Mouse (Mus musculus): Measurements from ENCODE around the gene Taar8c.
A peak's percentile ranks its signal among the peaks of the same experiment; 100 is the strongest.
"Not testable (repeated sequence)": the region's sequence is repeated elsewhere in the genome, so short reads cannot be mapped to it uniquely, and the experiment has no call there.

Gene Taar8c

DNA sequence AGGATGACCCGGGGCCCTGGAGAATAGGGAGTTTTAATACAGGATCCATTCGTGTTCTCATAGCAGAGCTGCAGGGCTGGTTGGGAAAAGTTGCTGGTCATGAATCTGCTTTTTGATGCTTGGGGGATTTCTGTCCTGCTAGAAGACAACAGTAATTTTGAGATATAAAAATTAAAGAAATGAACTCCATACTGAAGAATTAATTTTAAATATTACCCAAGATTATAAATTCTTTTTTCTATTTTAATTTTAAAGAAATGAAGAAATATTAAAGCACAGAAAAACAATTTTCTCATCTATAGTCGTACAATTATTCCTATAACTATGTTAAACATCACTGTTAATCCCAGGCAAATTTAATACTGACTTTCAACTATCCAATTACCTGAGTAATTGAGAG, at the start of gene Taar8c:
Gene Taar8c, minus strand, starts transcription at position 101 of the 400 bp plus-strand sequence.
- not testable (repeated sequence) for DNase-seq (ENCODE audit: low spot score in 2 of 2)

DNA sequence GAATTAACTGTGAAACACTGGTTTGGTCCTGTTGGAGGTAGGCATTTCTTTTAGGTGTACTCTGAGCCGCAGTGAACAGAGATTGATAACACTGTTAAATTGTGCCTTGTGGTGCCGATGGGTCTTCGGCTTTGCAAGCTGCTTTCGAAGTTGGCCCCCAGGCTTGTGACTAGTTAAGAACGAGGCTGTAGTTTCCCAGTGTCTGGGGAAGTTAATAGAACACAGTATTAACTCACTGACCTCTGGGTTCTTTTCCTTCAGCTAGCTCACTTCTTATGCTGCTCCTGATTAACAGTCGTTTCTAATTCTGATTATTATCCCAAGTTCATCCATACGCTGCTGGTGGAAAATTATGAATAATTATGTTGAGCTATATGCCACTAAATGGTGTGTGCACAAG, 48.4 kb upstream of the Taar8c start:
- DNase-seq (ENCODE audit: low spot score in 2 of 2), result no peak

DNA sequence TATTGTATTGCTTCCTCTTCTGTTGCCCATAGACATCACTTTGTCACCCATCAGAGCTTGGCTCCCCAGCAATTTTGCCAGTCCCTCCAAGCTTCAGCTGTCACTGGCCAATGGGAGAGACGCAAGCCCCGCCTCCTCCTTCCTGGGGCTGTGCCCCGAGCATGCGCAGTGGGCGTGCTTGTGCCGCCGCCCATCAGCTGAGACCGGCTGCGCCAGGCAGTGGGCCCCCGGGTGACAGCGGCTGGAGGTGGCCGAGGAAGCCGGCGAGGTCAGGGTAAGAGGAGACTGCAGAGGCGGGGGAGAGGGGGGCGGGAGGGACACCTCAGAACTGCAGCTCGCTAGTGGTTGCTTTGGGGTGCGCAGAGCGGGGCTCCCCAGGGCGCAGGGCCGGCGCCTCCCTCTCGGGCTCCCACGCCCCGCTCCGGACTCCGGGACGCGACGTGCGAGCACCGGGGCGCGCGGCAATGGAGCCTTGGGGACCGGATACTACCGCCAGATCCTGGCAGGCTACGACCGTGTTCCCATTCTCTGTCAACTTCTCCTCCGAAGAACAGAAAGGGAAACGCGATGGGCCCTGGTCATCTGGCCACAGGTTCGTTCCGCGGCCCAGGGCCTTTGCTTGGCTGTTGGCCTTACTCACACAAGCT, 47.5 kb upstream of the Taar8c start, which contains the start of gene Stx7:
Gene Stx7, plus strand, starts transcription at position 168 of the 647 bp plus-strand sequence.
- peak; percentile 83 to 91 for DNase-seq (ENCODE audit: low spot score in 2 of 2)

DNA sequence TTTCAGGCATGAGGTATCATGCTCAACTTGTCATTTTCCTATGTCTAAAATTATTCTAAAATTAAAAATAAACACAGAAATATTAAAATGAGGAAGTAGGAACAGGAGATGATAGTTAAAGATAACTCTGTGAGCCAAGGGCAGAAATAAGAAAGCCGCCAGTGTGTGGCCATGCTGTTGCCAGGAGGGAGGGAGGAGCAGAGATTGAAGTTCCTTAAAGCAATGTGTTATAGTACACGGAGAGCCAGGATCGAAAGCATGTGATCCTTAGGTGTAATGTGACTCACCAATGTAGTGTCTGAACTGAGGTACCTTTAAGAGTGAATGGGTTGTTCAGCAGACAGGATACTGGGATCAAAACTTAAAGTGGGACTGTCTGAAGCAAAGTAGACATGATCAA, 41.0 kb upstream of the Taar8c start:
- DNase-seq (ENCODE audit: low spot score in 2 of 2), result no peak

DNA sequence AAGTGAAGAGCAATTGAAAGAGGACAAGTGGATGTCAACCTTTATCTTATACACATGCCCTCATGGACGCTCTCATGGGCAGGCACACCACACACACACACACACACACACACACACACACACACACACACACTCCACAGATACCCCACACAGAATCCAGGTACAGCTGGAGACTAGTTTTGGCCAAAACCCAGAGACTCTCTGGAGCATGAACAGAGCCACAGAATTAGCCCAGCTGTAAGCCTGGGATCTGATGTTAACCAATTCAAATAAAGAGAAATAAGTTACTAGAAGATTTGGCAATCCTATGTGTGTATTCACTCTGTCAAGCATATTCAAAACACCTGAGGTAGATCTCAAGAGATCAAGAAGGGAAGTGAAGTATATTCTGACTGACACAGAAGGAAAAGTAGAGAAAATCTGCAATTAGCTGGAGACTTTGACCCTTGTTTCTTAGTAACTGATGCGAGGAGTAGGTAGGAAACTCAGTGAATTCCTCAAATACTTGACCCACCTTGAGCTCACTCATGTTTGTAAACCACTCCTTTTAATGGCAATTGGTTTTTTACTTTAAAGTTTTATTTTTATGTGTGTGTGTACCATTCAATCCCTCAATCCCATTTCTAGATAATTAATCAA, 37.0 kb upstream of the Taar8c start:
- DNase-seq (ENCODE audit: low spot score in 2 of 2), result no peak

DNA sequence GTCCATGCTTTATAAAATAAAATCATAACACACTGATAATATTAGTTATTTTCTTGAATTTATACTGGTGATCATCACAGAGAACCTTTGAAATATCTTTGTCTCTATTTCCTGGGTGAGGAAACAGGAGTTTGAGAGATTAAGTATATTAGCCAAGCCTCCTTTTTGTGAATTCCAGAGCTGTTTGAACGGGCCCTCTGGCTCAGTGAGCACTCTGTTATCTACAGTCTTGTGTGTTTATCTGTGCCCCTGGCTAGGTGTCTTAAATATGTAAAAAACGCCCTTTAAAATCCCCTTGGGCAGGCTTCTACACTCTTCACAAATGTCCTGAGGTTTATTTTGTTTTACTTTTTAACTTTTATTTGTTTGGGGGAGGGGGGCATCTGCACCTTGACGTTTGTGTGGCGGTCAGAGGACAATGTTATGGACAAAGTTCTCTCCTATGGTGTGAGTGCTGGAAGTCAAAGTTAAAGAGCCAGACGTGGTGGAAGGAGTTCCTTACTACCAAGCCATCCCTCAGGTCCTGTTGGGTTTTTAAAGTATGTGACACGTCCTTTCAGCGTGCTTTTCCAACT, 32.4 kb upstream of the Taar8c start:
- DNase-seq (ENCODE audit: low spot score in 2 of 2), result no peak

DNA sequence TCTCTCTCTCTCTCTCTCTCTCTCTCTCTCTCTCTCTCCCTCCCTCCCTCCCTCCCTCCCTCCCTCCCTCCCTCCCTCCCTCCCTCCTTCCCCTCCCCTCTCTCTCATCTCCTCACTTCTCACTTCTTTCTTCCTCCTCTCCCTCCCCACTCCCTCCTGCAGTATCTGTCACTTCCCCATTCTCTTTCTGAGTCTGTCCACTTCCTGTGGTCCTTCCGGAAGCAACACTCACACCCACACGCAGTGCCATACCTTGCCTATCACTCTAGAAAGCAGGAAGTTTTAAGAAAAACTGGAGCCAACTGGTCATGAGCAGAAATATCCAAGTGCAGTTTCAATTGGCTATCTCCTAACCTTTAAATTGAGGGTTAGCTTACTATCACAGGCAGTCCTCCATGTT, 31.4 kb upstream of the Taar8c start:
- no peak for DNase-seq (ENCODE audit: low spot score in 2 of 2)

DNA sequence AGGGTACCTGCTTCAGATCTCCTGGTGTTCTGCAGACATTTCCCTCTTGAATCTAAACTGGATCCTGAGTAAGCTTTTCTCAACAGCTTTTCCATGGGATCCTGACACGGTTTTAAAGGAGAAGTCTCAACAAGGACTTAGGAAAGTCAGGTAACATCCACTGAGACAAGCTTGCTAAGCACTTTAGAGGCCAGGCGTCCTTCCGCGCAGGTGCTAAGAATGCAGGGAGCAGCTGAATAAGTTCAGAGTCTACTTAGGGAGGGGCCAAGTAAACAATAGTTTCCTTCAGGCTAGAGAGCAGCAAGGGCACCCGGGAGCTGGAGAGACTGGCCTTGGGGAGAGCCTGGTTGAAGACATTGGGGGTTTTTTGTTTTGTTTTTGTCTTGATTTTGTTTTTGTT, 30.6 kb upstream of the Taar8c start:
- peak; percentile 7 to 10 for DNase-seq (ENCODE audit: low spot score in 2 of 2)

DNA sequence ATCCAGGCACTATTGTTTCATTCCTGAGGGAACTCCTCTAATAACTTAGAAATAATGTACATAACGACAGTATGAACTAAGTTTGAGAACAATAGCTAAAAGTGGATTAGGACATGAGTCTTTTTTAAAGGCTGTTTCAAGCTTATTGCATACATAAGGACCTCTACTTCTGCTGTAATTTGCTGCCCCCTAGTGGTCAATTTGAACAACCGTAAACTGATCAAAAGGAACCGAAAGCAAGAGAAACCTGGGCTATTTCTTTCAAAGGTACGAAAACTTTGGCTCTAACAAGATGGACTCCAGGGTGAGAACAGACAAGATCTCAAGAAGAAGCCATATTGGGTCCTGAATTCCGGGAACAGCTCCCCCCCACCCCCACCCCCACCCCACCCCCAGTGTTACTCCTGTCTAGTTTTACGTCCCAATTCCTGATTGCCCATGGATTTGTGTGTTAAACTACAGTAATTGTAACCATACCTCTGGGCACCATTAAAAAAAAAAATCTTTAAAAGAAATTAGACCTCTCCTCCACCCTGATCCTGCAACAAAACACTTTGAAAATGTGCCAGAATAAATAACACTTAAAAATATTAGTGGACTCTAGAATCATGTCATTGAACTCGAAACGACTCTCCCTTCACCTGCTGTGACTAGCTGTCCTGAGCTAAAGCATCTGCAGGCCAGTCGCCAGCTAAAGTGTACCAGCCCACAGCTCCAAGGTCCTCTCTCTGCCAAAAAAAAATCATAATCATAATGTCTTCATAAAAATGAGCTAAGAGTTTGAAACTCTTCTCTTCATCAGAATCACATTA, 29.9 kb upstream of the Taar8c start:
- DNase-seq (ENCODE audit: low spot score in 2 of 2), result peak; percentile 30 to 32

DNA sequence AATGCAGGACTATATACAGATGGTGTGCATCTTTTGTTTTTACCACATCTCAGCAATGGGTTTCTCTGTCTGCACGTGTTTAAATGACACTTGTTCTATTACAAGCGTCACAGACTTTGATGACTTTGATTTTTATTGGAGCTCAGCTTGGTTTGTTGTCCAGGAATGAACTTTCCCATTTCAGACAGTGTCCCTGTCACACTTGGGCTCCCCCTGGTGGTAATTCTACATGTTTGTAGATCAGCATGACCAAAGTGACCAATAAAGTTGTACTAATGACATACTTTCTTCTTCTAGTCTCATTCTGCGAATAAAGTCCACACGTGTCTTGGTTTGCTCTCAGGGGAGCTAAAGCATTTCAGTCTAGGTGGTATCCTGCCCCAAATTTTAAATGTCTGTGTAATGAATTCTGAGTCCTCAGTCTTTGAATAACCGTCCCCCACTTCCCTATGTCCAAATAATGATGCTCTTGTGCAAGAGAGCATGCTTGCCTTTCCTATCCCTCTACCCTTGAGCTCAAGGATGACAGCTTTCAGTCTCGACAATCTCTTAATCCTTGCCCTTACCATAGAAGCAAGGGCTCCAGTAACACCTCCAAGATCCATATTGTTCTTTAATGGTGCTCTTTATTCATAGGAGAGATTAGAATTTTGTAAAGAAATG, 9.5 kb upstream of the Taar8c start:
- peak in 1 of 2 experiments; percentile 9 for DNase-seq (ENCODE audit: low spot score in 2 of 2)

DNA sequence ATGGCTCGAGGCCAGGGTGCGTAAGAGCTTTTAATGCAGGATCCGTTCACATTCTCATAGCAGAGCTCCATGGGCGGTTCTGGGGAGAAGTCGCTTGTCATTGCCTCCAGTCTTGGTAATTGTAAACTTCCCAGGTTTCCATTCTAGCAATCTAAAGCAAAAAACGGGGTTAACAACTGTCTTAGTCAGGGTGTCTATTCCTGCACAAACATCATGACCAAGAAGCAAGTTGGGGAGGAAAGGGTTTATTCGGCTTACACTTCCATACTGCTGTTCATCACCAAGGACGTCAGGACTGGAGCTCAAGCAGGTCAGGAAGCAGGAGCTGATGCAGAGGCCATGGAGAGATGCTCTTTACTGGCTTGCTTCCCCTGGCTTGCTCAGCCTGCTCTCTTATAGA, 7.7 kb upstream of the Taar8c start, which contains the start of gene Taar9:
Gene Taar9, minus strand, starts transcription at position 101 of the 400 bp plus-strand sequence.
- not testable (repeated sequence) for DNase-seq (ENCODE audit: low spot score in 2 of 2)

DNA sequence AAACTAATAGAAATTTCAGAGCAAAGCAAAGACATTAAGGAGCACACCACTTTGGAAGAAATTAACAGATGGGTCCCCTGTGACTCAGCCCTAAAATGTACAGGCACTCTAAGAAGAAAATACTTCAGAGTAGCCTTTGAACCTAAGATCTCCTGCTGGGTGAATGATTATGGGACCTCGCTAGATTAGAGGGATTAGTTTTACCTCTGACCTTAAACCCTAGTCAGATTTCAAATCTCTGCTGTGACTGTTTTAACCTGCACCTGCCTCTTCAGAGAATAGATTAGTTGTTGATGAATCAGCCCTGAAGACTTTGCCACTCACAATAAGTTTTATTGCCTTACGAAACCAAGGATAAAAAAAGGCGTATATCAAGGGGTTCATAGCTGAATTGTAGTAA, 6.5 kb upstream of the Taar8c start:
- no peak for DNase-seq (ENCODE audit: low spot score in 2 of 2)

DNA sequence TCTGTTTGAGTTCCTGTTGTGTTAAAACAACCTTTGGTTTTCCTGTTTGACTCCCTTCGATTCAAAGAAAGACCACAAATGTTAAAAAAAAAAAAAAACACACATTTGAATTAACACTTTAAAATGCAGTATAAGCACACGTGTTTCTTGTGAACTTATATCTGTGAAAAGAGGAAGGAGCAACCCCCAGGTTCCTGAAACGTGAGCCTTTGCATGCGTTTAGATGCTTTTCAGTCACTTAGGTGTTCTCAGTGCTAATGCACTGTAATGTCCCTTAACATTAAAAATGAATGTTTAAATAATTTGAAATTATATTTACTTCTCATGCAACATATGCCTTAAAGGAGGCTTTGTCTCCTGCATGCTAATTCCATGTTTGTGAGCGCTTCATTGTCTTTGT, 6.0 kb upstream of the Taar8c start:
- DNase-seq (ENCODE audit: low spot score in 2 of 2), result no peak

DNA sequence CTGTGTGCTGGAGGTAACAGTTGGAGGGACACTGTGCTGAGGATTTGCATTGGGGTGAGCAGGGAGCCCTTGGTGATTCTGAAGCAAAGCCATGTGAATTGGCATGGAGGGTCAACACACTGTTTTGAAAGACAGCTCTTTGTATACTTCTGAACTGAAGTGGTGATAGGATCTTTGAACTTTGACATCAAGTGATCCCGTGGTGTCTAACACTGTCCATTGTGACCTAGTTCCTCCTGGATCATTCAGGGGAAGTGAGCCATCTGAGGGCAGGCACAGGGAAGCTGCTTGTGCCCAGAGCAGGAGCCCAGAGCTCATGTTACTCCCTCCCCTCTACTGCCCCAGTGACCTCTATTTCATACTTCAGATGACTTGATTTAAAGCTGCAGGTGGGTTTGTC, 1.6 kb upstream of the Taar8c start:
- DNase-seq (ENCODE audit: low spot score in 2 of 2), result not testable (repeated sequence)

DNA sequence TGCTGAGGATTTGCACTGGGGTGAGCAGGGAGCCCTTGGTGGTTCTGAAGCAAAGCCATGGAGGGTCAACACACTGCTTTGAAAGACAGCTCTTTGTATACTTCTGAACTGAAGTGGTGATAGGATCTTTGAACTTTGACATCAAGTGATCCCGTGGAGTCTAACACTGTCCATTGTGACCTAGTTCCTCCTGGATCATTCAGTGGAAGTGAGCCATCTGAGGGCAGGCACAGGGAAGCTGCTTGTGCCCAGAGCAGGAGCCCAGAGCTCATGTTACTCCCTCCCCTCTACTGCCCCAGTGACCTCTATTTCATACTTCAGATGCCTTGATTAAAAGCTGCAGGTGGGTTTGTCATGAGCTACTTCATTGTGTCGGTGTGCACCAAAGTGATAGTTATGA, 4.7 kb downstream of the Taar8c start:
- DNase-seq (ENCODE audit: low spot score in 2 of 2), result not testable (repeated sequence)

DNA sequence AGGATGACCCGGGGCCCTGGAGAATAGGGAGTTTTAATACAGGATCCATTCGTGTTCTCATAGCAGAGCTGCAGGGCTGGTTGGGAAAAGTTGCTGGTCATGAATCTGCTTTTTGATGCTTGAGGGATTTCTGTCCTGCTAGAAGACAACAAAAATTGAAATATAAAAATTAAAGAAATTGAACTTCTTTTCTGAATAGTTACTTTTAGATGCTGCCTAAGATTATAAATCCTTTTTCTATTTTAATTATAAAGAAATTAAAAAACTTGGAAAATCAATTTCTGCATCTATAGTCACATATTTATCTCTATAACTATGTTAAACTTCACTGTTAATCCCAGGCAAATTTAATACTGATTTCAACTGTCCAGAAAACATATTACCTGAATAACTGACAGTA, 9.5 kb downstream of the Taar8c start, which contains the start of gene Taar8b:
Gene Taar8b, minus strand, starts transcription at position 101 of the 400 bp plus-strand sequence.
- DNase-seq (ENCODE audit: low spot score in 2 of 2), result no peak

DNA sequence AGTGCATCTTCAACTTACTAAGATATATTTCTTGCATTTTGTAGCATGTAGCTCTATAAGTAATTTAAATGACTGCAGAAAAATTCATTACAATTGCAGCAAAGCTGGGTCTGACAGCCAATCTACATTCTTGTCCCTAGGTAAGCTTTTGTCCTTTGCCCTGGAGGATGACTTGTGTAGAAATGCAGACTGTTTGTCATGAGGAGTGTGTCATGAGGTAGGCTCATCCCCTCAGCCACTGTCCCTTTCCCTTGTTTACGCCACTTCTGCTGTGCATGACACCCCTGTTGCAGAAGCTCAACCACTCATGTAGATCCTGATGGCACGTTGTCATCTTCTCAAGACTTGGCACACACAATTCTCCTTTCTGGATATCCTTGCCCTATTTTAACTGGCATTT, 14.5 kb downstream of the Taar8c start:
- no peak for DNase-seq (ENCODE audit: low spot score in 2 of 2)

DNA sequence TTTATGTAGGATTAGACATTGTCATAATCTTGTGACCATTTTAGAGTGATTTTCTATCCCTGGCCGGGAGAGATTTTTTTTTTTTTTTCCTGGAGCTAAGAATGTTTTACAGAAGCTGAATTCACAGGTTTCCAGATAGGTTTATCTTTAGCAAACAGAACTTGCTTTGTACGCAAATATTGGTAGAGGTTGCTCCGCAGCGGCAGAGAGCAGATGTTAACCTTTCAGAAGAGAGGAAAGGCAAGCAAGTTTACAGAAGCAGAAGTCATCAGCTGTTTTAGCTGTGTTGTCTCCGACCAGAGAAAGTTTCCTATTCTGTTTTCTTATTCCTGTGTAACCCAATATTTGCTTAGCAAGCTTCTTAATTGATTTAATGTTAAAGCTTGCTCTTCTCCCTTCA, 15.2 kb downstream of the Taar8c start:
- DNase-seq (ENCODE audit: low spot score in 2 of 2), result no peak

DNA sequence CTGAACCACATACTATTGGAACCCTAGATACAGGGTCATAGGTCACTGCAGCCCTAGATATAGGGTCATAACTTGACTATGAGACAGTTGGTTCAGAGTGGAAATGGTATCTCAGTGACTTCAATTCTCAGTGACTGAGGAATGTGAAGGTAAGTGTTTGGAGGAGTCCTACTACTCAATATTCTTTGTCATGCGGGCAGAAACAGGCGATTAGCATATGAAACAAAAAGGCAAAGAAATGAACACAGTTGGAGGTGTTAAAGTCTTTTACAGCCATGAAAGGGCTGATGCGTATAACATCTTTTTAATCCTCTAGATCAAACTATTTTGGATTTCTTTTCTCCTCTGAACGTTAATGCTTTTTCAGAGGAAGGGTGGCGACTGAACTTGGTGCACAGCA, 15.8 kb downstream of the Taar8c start:
- DNase-seq (ENCODE audit: low spot score in 2 of 2), result no peak

DNA sequence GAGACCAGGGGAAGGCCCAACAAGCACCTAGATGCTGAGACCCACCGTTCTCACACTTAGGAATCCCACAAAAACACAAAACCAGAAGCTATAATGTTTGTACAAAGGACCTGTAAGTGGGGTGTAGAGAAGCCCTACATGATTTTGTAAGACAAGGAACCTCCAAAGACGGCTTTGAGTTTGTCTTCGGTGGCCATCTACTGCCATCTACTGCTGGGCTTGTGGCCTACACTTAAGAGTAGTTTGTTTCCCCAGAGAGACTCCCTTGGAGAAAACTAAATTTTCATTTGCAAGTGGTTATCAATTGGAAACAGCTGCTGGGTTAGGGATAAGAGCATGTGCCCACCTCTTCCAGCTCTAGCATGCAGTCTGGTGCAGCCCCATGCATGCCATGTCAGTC, 21.5 kb downstream of the Taar8c start:
- peak; percentile 19 to 33 for DNase-seq (ENCODE audit: low spot score in 2 of 2)

DNA sequence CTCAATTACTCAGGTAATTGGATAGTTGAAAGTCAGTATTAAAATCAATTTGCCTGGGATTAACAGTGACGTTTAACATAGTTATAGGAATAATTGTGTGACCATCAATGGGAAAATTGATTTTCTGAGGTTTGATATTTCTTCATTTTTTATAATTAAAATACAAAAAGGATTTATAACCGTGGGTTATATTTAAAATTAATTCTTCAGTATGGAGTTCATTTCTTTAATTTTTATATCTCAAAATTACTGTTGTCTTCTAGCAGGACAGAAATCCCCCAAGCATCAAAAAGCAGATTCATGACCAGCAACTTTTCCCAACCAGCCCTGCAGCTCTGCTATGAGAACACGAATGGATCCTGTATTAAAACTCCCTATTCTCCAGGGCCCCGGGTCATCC, 25.5 kb downstream of the Taar8c start, which contains the start of gene Taar8a:
Gene Taar8a, plus strand, starts transcription at position 301 of the 400 bp plus-strand sequence.
- not testable (repeated sequence) for DNase-seq (ENCODE audit: low spot score in 2 of 2)

Measured in urinary bladder, postnatal 36 days (tissue).